Mouse (Mus musculus) brain, embryonic 14.5 days (tissue): ENCODE measurements at regions not wholly inside any gene's neighbourhood (a gene's known extent, or its start where the extent isn't known, plus 50 kb on each side); places are given as distances from the start of the nearest gene placed in this dataset.
A peak's percentile ranks its signal among the peaks of the same experiment; 100 is the strongest.

Experiments used
- DNase-seq: peaks from one replicate; pipeline ENCODE4 v3.0.0-alpha.2; 2011; ENCODE audit warnings: low read depth
- CTCF ChIP-seq: fragments of 200-500 bp; IDR thresholded peaks from 2 replicates; pipeline ENCODE4 v1.5.1; 2012; ENCODE audit warnings: inconsistent platforms, mild to moderate bottlenecking, moderate library complexity, borderline replicate concordance; ENCODE audit not compliant: insufficient read depth, insufficient read length; ENCODE audit errors: extremely low read depth
- POLR2A ChIP-seq: fragments of 200-500 bp; IDR thresholded peaks from 2 replicates; pipeline ENCODE4 v1.6.1; 2012; ENCODE audit warnings: mild to moderate bottlenecking, inconsistent platforms, borderline replicate concordance; ENCODE audit not compliant: poor library complexity, insufficient read depth, insufficient read length, severe bottlenecking; ENCODE audit errors: extremely low read depth

DNA sequence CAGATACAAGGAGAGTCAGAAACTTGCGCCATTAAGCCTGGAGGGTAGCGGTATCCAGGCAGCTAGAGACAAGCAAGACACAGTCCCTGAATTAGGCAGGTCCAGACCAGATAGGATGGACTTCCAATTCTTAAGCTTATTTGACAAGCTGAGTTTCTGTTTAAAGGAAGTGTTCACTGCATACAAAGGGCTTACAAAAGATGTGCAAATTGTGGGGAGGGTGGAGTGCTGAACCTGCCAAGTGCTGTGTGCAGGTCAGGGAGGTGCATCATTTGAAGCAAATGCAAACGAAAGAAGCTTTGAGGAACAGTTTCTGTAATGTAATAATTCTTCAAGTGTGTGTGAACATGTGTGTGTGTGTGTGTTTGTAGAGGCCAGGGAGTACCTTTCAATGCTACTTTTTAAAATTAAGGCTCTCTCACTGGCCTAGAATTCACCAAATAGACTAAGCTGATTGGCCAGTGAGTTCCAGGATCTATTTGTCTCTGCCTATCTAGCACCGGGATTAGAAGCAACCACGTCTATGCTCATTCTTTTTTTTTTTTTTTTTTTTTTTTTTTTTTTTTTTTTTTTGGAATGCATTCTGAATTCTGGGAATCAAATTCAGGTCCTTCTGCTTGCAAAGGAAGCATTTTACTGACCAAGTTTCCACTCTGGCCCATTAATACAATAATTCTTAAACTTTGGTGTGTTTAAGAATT is 74.6 kb upstream of the Gm4894 start:
- DNase-seq = peak; percentile 19
- TF ChIP-seq POLR2A (no peak), CTCF (no peak)

DNA sequence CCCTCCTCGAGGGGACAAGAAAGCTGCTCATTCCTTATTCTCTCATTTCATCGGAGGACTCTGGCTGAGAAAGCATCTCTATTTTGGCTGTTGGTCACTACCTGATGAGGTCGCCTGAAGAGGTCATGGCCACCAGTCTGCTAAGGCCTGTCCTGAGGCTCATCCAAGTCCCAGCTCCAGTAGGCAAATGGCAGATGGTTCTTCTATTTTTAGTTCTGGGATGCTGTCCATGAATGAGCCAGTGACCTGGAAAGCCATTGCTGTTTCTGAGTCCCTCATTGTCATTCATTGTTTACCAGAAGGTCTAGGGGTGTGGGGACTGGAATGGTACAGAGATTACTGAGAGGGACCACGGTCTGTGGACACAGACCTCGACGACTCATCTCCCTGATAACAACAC is 71.8 kb upstream of the Gm4894 start:
- no peak for TF ChIP-seq CTCF
- TF ChIP-seq POLR2A = no peak
- no peak for DNase-seq

DNA sequence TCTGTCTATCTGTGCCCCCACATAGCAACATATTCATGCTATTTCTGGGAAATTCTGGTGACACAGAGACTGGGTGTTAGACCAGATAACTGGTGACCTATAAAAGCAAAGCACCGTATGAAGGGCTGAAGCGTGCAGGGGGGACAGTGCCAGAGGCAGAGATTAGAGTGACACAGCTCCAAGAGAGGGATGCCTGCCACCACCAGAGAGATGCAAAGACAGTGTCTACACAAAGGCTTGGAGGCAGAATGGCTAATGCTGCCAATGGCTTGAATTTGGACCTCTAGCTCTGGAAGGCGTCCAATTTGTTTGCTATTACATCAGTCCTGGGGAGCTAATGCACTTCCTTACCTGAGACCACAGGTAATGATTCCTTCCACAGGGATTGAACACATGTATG is 65.5 kb upstream of the Gm4894 start:
- TF ChIP-seq CTCF (no peak), POLR2A (no peak)
- DNase-seq = no peak

DNA sequence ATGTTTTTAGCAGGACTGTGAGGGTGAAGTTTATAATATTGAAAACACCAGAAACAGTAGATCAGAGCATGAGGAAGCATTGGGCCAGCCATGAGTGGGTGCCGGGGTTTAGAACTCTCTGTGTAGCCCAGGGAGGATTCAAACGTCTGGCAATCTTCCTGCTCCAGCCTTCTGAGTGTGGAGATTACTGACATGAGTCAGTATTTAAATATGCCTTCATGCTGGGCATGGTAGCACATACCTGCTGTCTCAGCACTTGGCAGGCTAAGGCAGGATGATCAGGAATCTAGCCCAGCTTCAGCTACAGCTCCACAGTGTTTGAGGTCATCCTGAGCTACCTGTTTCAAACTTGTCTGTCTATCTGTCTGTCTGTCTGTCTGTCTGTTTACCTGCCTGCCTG is 60.9 kb upstream of the Gm4894 start:
- TF ChIP-seq POLR2A (no peak), CTCF (no peak)
- no peak for DNase-seq

DNA sequence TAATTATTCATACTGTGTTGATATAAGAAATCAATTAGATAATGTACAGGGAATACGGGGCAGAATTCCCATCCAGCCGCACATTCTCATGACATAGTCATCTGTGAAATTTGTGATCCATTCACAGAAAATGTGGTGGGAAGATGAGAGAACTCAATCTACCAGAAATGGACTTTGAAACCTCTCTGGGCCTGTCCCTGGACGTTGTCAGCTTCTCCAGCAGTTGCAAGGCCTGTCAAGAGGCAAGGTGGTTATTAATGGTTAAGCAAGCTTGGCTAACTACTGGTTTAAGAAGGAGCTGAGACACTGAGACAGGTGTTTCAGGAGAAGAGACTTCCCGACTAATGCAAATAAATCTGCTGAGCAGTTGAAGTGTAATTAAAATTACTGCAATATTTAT is 57.6 kb upstream of the Gm4894 start:
- TF ChIP-seq CTCF = no peak
- TF ChIP-seq POLR2A = no peak
- DNase-seq = no peak
